Mouse (Mus musculus): ENCODE results near the gene Sik3. TPM values are rescaled to one million over a fixed set of nuclear protein-coding genes. Genes with fewer than 3 reads are reported as not detected.
A peak's percentile ranks its signal among the peaks of the same experiment; 100 is the strongest.
"Not testable (repeated sequence)": the region's sequence is repeated elsewhere in the genome, so short reads cannot be mapped to it uniquely, and the experiment has no call there.

Gene Sik3
- polyA plus RNA-seq, 1 experiment from 2014 or later = 11.5 TPM

DNA sequence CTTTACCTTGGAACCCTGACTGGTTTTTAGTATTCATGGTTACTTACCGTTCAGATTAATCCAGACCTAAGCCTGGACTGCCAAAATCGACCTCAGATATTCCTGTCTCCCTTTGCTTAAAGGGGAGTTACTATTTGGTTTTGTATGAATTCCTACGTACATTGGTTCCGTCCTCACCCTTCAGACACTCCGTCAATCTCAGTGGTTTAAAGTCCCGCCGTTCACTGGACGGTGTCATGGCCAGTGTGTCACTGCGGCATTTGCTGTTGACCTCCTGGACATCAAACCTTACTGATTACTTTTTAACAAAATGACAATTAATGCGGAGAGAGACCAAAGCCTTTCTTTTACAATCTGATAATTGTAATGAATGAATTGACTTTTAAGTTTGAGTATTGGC, 76.1 kb downstream of the Sik3 start:
- WGBS = 75% methylated on average over 10 of the region's 10 CpGs

DNA sequence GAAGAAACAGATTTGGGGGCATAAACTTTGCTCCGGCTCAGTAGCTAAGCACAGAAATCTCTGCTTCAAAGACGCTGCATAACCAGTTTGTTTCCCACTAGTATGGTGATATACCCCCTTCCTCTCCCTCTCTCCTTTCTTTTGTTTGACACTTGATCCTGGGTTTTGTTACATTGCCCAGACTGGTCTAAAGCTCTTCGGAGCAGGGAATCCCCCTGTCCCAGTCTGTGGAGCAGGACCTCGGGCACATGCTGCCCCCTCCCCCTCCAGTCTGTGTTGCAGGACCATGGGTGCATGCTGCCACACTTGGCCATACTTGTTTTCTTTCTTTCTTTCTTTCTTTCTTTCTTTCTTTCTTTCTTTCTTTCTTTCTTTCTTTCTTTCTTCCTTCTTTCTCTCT, 77.4 kb downstream of the Sik3 start:
- Histone ChIP-seq H3K9ac (no peak overlapping the region), H3K9me3 (no peaks in the 10 kb centered on the region), H3K4me3 (replicated peaks) (no peak overlapping the region), H3K27me3 (replicated peaks) (no peaks in the 10 kb centered on the region), H3K27ac (no peak overlapping the region), H3K36me3 (no peaks in the 10 kb centered on the region), H3K4me1 (no peaks in the 10 kb centered on the region; the same call in 1 of the 2 replicates), H3K4me2 (no peak overlapping the region)
- WGBS = 39% methylated on average over 4 of the region's 4 CpGs
- ATAC-seq (ENCODE audit: insufficient read depth, low FRiP score, low read depth) = no peak

More for the DNA sequence above, 76.1 kb downstream of the Sik3 start:
- H3K4me2 ChIP-seq = no peak overlapping the region
- no peak overlapping the region for H3K27ac ChIP-seq
- H3K4me1 ChIP-seq = no peaks in the 10 kb centered on the region; the same call in 1 of the 2 replicates
- no peak overlapping the region for H3K9ac ChIP-seq
- no peak for ATAC-seq (ENCODE audit: insufficient read depth, low FRiP score, low read depth)
- no peak overlapping the region for H3K4me3 ChIP-seq (replicated peaks)
- no peaks in the 10 kb centered on the region for H3K27me3 ChIP-seq (replicated peaks)
- no peaks in the 10 kb centered on the region for H3K36me3 ChIP-seq
- no peaks in the 10 kb centered on the region for H3K9me3 ChIP-seq

DNA sequence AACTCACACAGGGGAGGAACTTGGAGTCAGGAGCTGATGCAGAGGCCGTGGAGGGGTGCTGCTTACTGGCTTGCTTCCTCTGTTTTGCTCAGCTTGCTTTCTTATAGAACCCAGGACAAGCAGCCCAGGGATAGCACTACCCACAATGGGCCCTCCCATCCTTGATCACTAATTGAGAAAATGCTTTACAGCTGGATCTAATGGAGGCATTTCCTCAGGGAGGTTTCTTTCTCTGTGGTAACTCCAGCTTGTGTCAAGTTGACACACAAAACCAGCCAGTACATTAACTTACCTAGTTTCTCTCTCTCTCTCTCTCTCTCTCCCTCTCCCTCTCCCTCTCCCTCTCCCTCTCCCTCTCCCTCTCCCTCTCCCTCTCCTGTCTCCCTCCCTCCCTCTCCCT, 78.5 kb downstream of the Sik3 start:
- not testable (repeated sequence) for H3K36me3 ChIP-seq; H3K4me3 ChIP-seq (replicated peaks); H3K4me1 ChIP-seq; H3K9me3 ChIP-seq; H3K27ac ChIP-seq; H3K27me3 ChIP-seq (replicated peaks); H3K9ac ChIP-seq; H3K4me2 ChIP-seq; ATAC-seq (ENCODE audit: insufficient read depth, low FRiP score, low read depth)
- 60% methylated on average over 1 of the region's 1 CpGs for WGBS

GRCm38 (mm10) chr9:46092633-46093032, 80.0 kb downstream of the Sik3 start:
- H3K4me2 ChIP-seq = no peak overlapping the region
- H3K4me3 ChIP-seq (replicated peaks) = no peak overlapping the region
- no peak overlapping the region for H3K9ac ChIP-seq
- no peak for ATAC-seq (ENCODE audit: insufficient read depth, low FRiP score, low read depth)
- no peaks in the 10 kb centered on the region for H3K36me3 ChIP-seq
- H3K4me1 ChIP-seq = no peaks in the 10 kb centered on the region
- no peaks in the 10 kb centered on the region for H3K27me3 ChIP-seq (replicated peaks)
- H3K9me3 ChIP-seq = no peaks in the 10 kb centered on the region
- no peak overlapping the region for H3K27ac ChIP-seq
- WGBS = 79% methylated on average over 6 of the region's 6 CpGs

GRCm38 (mm10) chr9:46098360-46098985, 85.9 kb downstream of the Sik3 start:
- ATAC-seq (ENCODE audit: insufficient read depth, low FRiP score, low read depth) = no peak
- Histone ChIP-seq H3K9me3 (no peaks in the 10 kb centered on the region), H3K27ac (no peak overlapping the region), H3K4me3 (replicated peaks) (no peak overlapping the region), H3K4me1 (peaks cover 5% of the 10 kb centered on the region; the same call in 1 of the 2 replicates), H3K27me3 (replicated peaks) (no peaks in the 10 kb centered on the region), H3K9ac (no peak overlapping the region), H3K4me2 (no peak overlapping the region), H3K36me3 (no peaks in the 10 kb centered on the region)
- WGBS = 67% methylated on average over 15 of the region's 15 CpGs

DNA sequence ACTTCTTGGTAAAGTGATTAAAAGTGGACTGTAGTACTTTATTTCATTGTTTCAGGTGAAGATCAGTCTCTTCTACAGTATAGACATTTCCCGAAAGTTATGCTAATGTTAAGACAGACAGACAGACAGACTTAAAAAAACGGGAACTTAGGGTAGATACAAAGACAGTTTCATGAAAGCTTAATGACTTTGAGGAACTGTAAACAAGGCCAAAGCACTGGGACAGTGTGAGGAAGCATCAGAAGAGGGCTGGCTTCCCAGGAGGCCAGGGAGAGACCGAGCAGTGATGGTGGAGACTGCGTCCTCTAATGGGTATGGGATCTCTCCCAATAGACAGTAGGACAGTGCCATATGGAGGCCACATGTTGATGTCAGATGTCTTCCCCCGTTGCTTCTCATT, 86.5 kb downstream of the Sik3 start:
- H3K9me3 ChIP-seq = no peaks in the 10 kb centered on the region
- no peak overlapping the region for H3K4me3 ChIP-seq (replicated peaks)
- no peaks in the 10 kb centered on the region for H3K36me3 ChIP-seq
- no peaks in the 10 kb centered on the region for H3K27me3 ChIP-seq (replicated peaks)
- H3K4me1 ChIP-seq = peaks cover 5% of the 10 kb centered on the region; the same call in 1 of the 2 replicates
- 77% methylated on average over 5 of the region's 5 CpGs for WGBS
- no peak for ATAC-seq (ENCODE audit: insufficient read depth, low FRiP score, low read depth)
- H3K4me2 ChIP-seq = no peak overlapping the region
- H3K9ac ChIP-seq = no peak overlapping the region
- H3K27ac ChIP-seq = no peak overlapping the region

- Histone ChIP-seq H3K4me3 (replicated peaks) (no peak overlapping the region), H3K9me3 (no peaks in the 10 kb centered on the region), H3K27ac (no peak overlapping the region), H3K27me3 (replicated peaks) (no peaks in the 10 kb centered on the region), H3K36me3 (no peaks in the 10 kb centered on the region), H3K4me1 (peaks cover 5% of the 10 kb centered on the region; the same call in 1 of the 2 replicates), H3K9ac (no peak overlapping the region), H3K4me2 (no peak overlapping the region)
- ATAC-seq (ENCODE audit: insufficient read depth, low FRiP score, low read depth) = no peak
- 62% methylated on average over 7 of the region's 7 CpGs for WGBS
Measured at GRCm38 (mm10) chr9:46103154-46103553, 90.5 kb downstream of the Sik3 start.

DNA sequence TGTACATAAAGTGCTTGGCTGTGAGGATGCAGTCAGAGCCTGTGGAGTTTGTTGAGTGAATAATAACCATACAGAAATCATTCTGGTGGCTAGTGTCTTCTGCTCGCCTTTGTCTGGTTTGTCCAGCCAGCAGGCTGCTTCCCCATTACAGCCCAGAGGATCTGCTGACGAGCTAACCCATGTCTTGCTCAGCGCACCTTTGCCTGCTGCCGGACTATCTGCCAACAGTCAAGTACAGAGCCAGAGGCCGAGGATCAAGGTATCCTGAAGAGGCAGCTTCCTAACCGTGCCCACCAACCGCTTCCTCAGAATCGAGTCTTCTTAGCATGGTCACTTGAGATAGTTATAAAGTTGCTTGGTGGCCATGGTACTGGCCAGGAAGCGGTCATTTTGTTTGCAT, 93.5 kb downstream of the Sik3 start:
- Histone ChIP-seq H3K27ac (no peak overlapping the region), H3K36me3 (no peaks in the 10 kb centered on the region), H3K27me3 (replicated peaks) (no peaks in the 10 kb centered on the region), H3K4me3 (replicated peaks) (no peak overlapping the region), H3K9ac (no peak overlapping the region), H3K4me1 (peaks cover 9% of the 10 kb centered on the region; the same call in 1 of the 2 replicates), H3K9me3 (no peaks in the 10 kb centered on the region), H3K4me2 (no peak overlapping the region)
- 89% methylated on average over 9 of the region's 9 CpGs for WGBS
- no peak for ATAC-seq (ENCODE audit: insufficient read depth, low FRiP score, low read depth)

DNA sequence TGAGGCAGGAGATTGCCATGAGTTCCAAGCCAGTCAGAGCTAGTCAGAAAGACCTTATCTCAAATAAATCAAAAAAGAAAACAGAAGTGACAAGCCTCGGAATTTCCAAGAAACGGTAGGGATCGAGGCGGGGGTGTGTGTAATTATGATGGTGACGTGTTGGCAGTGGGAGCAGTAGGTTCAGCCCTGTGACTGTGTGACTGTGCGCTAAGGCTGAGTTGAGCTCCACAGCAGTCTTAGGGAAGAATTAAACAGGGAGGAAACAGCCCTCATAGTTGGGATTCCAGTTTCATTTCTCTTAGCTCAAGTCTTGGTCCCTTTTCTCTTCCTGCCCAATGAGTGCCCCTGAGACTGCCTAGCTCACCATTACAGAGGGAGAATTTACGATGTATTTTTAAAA, 98.0 kb downstream of the Sik3 start:
- Histone ChIP-seq H3K27me3 (replicated peaks) (no peaks in the 10 kb centered on the region), H3K9me3 (no peaks in the 10 kb centered on the region), H3K4me2 (peak overlapping the region; percentile 23), H3K9ac (no peak overlapping the region), H3K27ac (peak overlapping the region; percentile 59; the same call in 1 of the 2 replicates), H3K4me3 (replicated peaks) (no peak overlapping the region), H3K36me3 (no peaks in the 10 kb centered on the region), H3K4me1 (peaks cover 18% of the 10 kb centered on the region; the same call in 1 of the 2 replicates)
- 19% methylated on average over 7 of the region's 7 CpGs for WGBS
- peak; percentile 50; the same call in 1 of the 2 replicates for ATAC-seq (ENCODE audit: insufficient read depth, low FRiP score, low read depth)

- no peaks in the 10 kb centered on the region for H3K36me3 ChIP-seq
- H3K4me3 ChIP-seq (replicated peaks) = no peak overlapping the region
- H3K9ac ChIP-seq = no peak overlapping the region
- no peaks in the 10 kb centered on the region for H3K9me3 ChIP-seq
- H3K4me2 ChIP-seq = no peak overlapping the region
- peak overlapping the region; percentile 59; the same call in 1 of the 2 replicates for H3K27ac ChIP-seq
- no peaks in the 10 kb centered on the region for H3K27me3 ChIP-seq (replicated peaks)
- peaks cover 22% of the 10 kb centered on the region; the same call in 1 of the 2 replicates for H3K4me1 ChIP-seq
- no peak for ATAC-seq (ENCODE audit: insufficient read depth, low FRiP score, low read depth)
Measured at GRCm38 (mm10) chr9:46111334-46111733, 98.7 kb downstream of the Sik3 start.

- H3K27me3 ChIP-seq (replicated peaks) = no peaks in the 10 kb centered on the region
- peak overlapping the region; percentile 64 for H3K27ac ChIP-seq
- H3K9ac ChIP-seq = no peak overlapping the region
- H3K9me3 ChIP-seq = no peaks in the 10 kb centered on the region
- peak; percentile 50; the same call in 1 of the 2 replicates for ATAC-seq (ENCODE audit: insufficient read depth, low FRiP score, low read depth)
- WGBS = 18% methylated on average over 5 of the region's 5 CpGs
- no peak overlapping the region for H3K4me2 ChIP-seq
- no peaks in the 10 kb centered on the region for H3K36me3 ChIP-seq
- no peak overlapping the region for H3K4me3 ChIP-seq (replicated peaks)
- peaks cover 22% of the 10 kb centered on the region; the same call in 1 of the 2 replicates for H3K4me1 ChIP-seq
Measured at GRCm38 (mm10) chr9:46112246-46112645, 99.6 kb downstream of the Sik3 start.

DNA sequence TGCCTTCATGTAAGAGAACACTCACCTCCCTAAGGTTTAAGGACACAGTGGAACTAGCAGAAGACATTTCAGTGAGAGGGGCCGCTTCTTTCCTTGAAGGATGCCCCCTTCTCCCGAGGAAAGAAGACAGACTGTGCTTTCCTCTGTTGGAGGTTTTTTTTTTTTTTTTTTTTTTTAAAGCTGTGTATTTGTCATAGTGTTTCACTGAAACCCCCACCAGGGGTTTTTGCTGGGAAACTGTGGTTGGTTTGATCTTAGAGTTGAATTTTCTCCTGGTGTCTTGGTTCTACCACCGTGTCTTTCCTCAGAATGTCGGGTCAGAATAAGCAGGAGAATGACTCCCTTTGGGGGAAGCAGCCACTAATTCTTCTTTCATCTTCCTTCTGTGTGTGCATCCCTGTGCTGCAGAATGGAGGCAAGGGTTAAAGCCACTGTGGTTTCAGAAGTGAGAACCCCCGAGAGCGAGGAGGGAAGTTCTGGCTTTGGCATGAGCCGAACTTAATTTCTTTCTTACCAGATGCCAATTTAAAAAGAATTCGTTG, 106.3 kb downstream of the Sik3 start:
- H3K27me3 ChIP-seq (replicated peaks) = no peaks in the 10 kb centered on the region
- H3K4me2 ChIP-seq = no peak overlapping the region
- no peak overlapping the region for H3K9ac ChIP-seq
- ATAC-seq (ENCODE audit: insufficient read depth, low FRiP score, low read depth) = no peak
- 87% methylated on average over 8 of the region's 8 CpGs for WGBS
- H3K4me1 ChIP-seq = peaks cover 25% of the 10 kb centered on the region
- H3K36me3 ChIP-seq = no peaks in the 10 kb centered on the region
- no peaks in the 10 kb centered on the region for H3K9me3 ChIP-seq
- no peak overlapping the region for H3K27ac ChIP-seq
- no peak overlapping the region for H3K4me3 ChIP-seq (replicated peaks)

Data from stomach, embryonic 15.5 days (tissue).